Mouse (Mus musculus) heart, embryonic 11.5 days (tissue): ENCODE results near the gene Cers6. TPM values are rescaled to one million over a fixed set of nuclear protein-coding genes. Genes with fewer than 3 reads are reported as not detected.

Experiments used
- ATAC-seq: fragments of 200-750 bp; cut with Nextera tagmentation; replicated peaks from 2 replicates; pipeline ENCODE4 v1.8.0; 2017; ENCODE audit warnings: moderate library complexity; ENCODE audit not compliant: insufficient number of reproducible peaks, low FRiP score, low TSS enrichment
- H3K27ac ChIP-seq: fragments of 300-500 bp; sonication (generic); 2 replicates; pipeline ENCODE4 v1.5.1; 2014; ENCODE audit warnings: mild to moderate bottlenecking, low read depth, low read length
- H3K27me3 ChIP-seq: fragments of 300-500 bp; sonication (generic); 2 replicates; pipeline ENCODE4 v1.6.1; 2014; ENCODE audit warnings: mild to moderate bottlenecking, low read length, mixed read lengths; ENCODE audit not compliant: control insufficient read depth, insufficient read depth
- H3K36me3 ChIP-seq: fragments of 300-500 bp; sonication (generic); 2 replicates; pipeline ENCODE4 v1.6.1; 2014; ENCODE audit warnings: mild to moderate bottlenecking, low read length, moderate library complexity, mixed read lengths; ENCODE audit not compliant: control insufficient read depth, insufficient read depth
- H3K4me1 ChIP-seq: fragments of 300-500 bp; sonication (generic); 2 replicates; pipeline ENCODE4 v1.6.1; 2014; ENCODE audit warnings: low read length; ENCODE audit not compliant: control insufficient read depth, insufficient read depth
- H3K4me2 ChIP-seq: fragments of 300-500 bp; sonication (generic); 2 replicates; pipeline ENCODE4 v1.6.1; 2014; ENCODE audit warnings: mild to moderate bottlenecking, moderate library complexity
- H3K4me3 ChIP-seq: fragments of 300-500 bp; sonication (generic); 2 replicates; pipeline ENCODE4 v1.5.1; 2014; ENCODE audit warnings: low read depth, low read length
- H3K9ac ChIP-seq: fragments of 300-500 bp; sonication (generic); 2 replicates; pipeline ENCODE4 v1.6.1; 2014; ENCODE audit warnings: mild to moderate bottlenecking, low read depth, low read length, moderate library complexity
- H3K9me3 ChIP-seq: fragments of 300-500 bp; sonication (generic); replicated peaks from 2 replicates; pipeline ENCODE4 v1.6.1; 2016; ENCODE audit warnings: low read length; ENCODE audit not compliant: control insufficient read depth
- whole genome bisulfite sequencing: fragments of 180-500 bp; shearing (Covaris S2); extraction: QIAGEN DNeasy Blood & Tissue Kit; methylation state at CpG from one replicate; pipeline ENCODE4 v1.1.7; 2014; ENCODE audit not compliant: insufficient replicate concordance; 5-methylcytosine and 5-hydroxymethylcytosine counted together
- polyA plus RNA-seq: library from polyadenylated mRNA; unstranded; fragments of >200 nt; fragmentation: Nextera tagmentation; extraction: Ambion mirVana; gene quantifications from 2 replicates; pipeline ENCODE4 v1.2.1, GENCODE M21; 2014

Gene Cers6
- polyA plus RNA-seq, 1 experiment from 2014 or later: 31.6 TPM

GRCm38 (mm10) chr2:69138759-69139158 is 277.5 kb downstream of the Cers6 start:
- Histone ChIP-seq H3K4me3 (no peak overlapping the region), H3K27ac (no peak overlapping the region), H3K4me2 (no peak overlapping the region), H3K36me3 (no peaks in the 10 kb centered on the region), H3K27me3 (no peaks in the 10 kb centered on the region), H3K4me1 (0 out of 2 replicates have a peak, but pooled peaks cover 3% of the 10 kb centered on the region), H3K9me3 (no peaks in the 10 kb centered on the region), H3K9ac (no peak overlapping the region)
- 75% methylated on average over 4 of the region's 4 CpGs for WGBS
- ATAC-seq: no peak

- no peak overlapping the region for H3K4me3 ChIP-seq
- H3K4me2 ChIP-seq: no peak overlapping the region
- H3K9ac ChIP-seq: no peak overlapping the region
- no peaks in the 10 kb centered on the region for H3K9me3 ChIP-seq
- H3K27ac ChIP-seq: no peak overlapping the region
- ATAC-seq: no peak
- WGBS: 64% methylated on average over 2 of the region's 2 CpGs
- no peaks in the 10 kb centered on the region for H3K36me3 ChIP-seq
- 0 out of 2 replicates have a peak, but pooled peaks cover 3% of the 10 kb centered on the region for H3K4me1 ChIP-seq
- no peaks in the 10 kb centered on the region for H3K27me3 ChIP-seq
These were observed 279.0 kb downstream of the Cers6 start for GRCm38 (mm10) chr2:69140215-69140614.

- no peak overlapping the region for H3K4me2 ChIP-seq
- H3K27ac ChIP-seq: no peak overlapping the region
- no peak overlapping the region for H3K4me3 ChIP-seq
- whole genome bisulfite sequencing: 67% methylated on average over 4 of the region's 4 CpGs
- H3K9ac ChIP-seq: no peak overlapping the region
- H3K27me3 ChIP-seq: no peaks in the 10 kb centered on the region
- ATAC-seq: no peak
- H3K4me1 ChIP-seq: no peaks in the 10 kb centered on the region
- no peaks in the 10 kb centered on the region for H3K36me3 ChIP-seq
- no peaks in the 10 kb centered on the region for H3K9me3 ChIP-seq
These were observed 279.6 kb downstream of the Cers6 start for GRCm38 (mm10) chr2:69140816-69141215.

GRCm38 (mm10) chr2:69148691-69149090 is 287.4 kb downstream of the Cers6 start:
- Histone ChIP-seq H3K9me3 (no peaks in the 10 kb centered on the region), H3K4me1 (no peaks in the 10 kb centered on the region), H3K4me3 (no peak overlapping the region), H3K9ac (no peak overlapping the region), H3K4me2 (no peak overlapping the region), H3K27me3 (no peaks in the 10 kb centered on the region), H3K36me3 (no peaks in the 10 kb centered on the region), H3K27ac (no peak overlapping the region)
- 48% methylated on average over 3 of the region's 3 CpGs for WGBS
- no peak for ATAC-seq

- no peak for ATAC-seq
- WGBS: 88% methylated on average over 10 of the region's 10 CpGs
- no peaks in the 10 kb centered on the region for H3K36me3 ChIP-seq
These were observed 287.9 kb downstream of the Cers6 start for GRCm38 (mm10) chr2:69149154-69149553.

GRCm38 (mm10) chr2:69150841-69151240 is 289.6 kb downstream of the Cers6 start:
- Histone ChIP-seq H3K9me3 (no peaks in the 10 kb centered on the region), H3K4me3 (no peak overlapping the region), H3K27me3 (no peaks in the 10 kb centered on the region), H3K4me2 (no peak overlapping the region), H3K36me3 (no peaks in the 10 kb centered on the region), H3K4me1 (no peaks in the 10 kb centered on the region), H3K27ac (no peak overlapping the region), H3K9ac (no peak overlapping the region)
- no peak for ATAC-seq
- 68% methylated on average over 5 of the region's 5 CpGs for WGBS

More at GRCm38 (mm10) chr2:69149154-69149553, 287.9 kb downstream of the Cers6 start:
- no peak overlapping the region for H3K4me2 ChIP-seq
- no peak overlapping the region for H3K27ac ChIP-seq
- no peaks in the 10 kb centered on the region for H3K4me1 ChIP-seq
- H3K9me3 ChIP-seq: no peaks in the 10 kb centered on the region
- no peak overlapping the region for H3K9ac ChIP-seq
- no peak overlapping the region for H3K4me3 ChIP-seq
- no peaks in the 10 kb centered on the region for H3K27me3 ChIP-seq

- Histone ChIP-seq H3K36me3 (no peaks in the 10 kb centered on the region), H3K27ac (no peak overlapping the region), H3K4me2 (no peak overlapping the region), H3K9me3 (no peaks in the 10 kb centered on the region), H3K4me1 (no peaks in the 10 kb centered on the region), H3K9ac (no peak overlapping the region), H3K27me3 (no peaks in the 10 kb centered on the region), H3K4me3 (no peak overlapping the region)
- no peak for ATAC-seq
- WGBS: 52% methylated on average over 3 of the region's 3 CpGs
These were observed 294.6 kb downstream of the Cers6 start for GRCm38 (mm10) chr2:69155861-69156260.

GRCm38 (mm10) chr2:69156283-69156682 is 295.0 kb downstream of the Cers6 start:
- Histone ChIP-seq H3K36me3 (no peaks in the 10 kb centered on the region), H3K27ac (no peak overlapping the region), H3K4me2 (no peak overlapping the region), H3K9me3 (no peaks in the 10 kb centered on the region), H3K4me3 (no peak overlapping the region), H3K9ac (no peak overlapping the region), H3K4me1 (no peaks in the 10 kb centered on the region), H3K27me3 (no peaks in the 10 kb centered on the region)
- 47% methylated on average over 7 of the region's 7 CpGs for WGBS
- ATAC-seq: no peak

- Histone ChIP-seq H3K36me3 (no peaks in the 10 kb centered on the region), H3K9me3 (no peaks in the 10 kb centered on the region), H3K27ac (no peak overlapping the region), H3K4me1 (0 out of 2 replicates have a peak, but pooled peaks cover 6% of the 10 kb centered on the region), H3K9ac (no peak overlapping the region), H3K4me2 (no peak overlapping the region), H3K4me3 (no peak overlapping the region), H3K27me3 (no peaks in the 10 kb centered on the region)
- no peak for ATAC-seq
These were observed 297.7 kb downstream of the Cers6 start for GRCm38 (mm10) chr2:69158907-69159306.
